Mouse (Mus musculus): ENCODE measurements around the gene Ttc39d. TPM values are rescaled to one million over a fixed set of nuclear protein-coding genes. Genes with fewer than 3 reads are reported as not detected.
A peak's percentile ranks its signal among the peaks of the same experiment; 100 is the strongest.

The Ttc39d gene
- polyA plus RNA-seq, 1 experiment from 2014 or later, result 0.25 TPM

DNA sequence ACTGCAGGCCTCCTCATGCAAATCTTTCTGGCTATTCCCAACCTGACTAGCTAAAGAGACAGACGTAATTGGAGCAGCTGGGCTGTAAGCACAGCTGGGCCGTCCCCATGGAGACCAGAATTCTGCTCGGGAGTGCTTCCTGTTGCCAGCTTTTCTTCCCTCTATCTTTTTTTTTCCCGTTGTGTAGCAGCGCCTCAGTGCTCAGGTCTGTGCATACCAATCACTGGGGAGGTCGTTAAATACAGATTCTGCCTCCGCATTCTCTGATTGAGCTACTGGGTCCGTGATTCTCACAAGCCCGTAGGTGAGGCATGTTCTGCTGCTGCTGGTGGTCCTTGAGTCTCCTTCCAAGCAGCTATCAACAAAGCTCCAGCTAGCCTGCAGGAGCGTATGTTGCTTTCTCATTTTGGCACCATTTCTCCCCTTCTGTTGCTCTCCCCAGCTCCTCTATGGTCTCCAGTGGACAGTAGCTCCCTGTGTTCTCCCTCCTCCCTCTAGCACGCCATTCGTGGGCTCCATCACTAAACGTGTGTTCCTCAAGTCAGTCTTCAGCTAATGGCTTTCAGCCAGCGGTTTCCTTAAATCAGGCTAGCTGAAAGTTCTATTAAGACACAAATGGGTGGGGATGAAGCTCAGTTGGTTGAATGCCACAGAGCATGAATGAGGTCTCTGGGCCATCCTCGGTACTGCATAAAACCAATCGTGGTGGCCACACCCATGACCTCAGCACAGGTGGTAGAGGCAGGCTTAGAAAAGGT lies 38.7 kb upstream of the Ttc39d start:
- Histone ChIP-seq H3K27ac (ENCODE audit: low read length) (peak overlapping the region; percentile 49), H3K4me3 (ENCODE audit: low read length) (no peak overlapping the region), H3K9ac (ENCODE audit: low read length) (no peak overlapping the region), H3K4me2 (ENCODE audit: low read depth, low read length) (peak overlapping the region; percentile 44), H3K27me3 (ENCODE audit: control insufficient read depth, insufficient read depth, low read length) (no peaks in the 10 kb centered on the region), H3K36me3 (ENCODE audit: control insufficient read depth, insufficient read depth) (no peaks in the 10 kb centered on the region), H3K4me1 (ENCODE audit: control insufficient read depth, insufficient read depth, low read length) (peaks cover 21% of the 10 kb centered on the region), H3K9me3 (replicated peaks; ENCODE audit: control insufficient read depth, low read length) (no peaks in the 10 kb centered on the region)
- ATAC-seq (replicated peaks; ENCODE audit: extremely low read depth, insufficient read depth, low FRiP score), result 0 out of 2 replicates have a peak, but pooled peaks have one; percentile 15
- WGBS, result 27% methylated on average over 16 of the region's 16 CpGs

DNA sequence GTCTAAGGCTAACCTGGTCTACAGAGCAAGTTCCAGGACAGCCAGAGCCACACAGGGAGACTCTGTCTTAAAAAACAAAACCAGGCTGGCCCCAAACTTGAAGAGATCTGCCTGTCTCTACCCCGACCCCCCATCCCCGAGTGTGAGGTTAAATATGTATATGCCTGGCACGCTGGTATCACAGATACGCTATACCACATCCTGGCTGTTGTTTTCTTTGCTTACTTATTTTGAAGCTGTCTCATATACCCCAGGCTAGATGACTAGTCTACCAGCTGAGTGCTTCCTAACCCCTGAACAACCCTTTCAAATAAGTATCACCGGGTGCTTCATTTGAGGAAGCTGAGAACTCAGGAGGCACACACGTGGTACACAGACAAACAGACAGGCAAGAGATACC lies 37.5 kb upstream of the Ttc39d start:
- Histone ChIP-seq H3K36me3 (ENCODE audit: control insufficient read depth, insufficient read depth) (no peaks in the 10 kb centered on the region), H3K9ac (ENCODE audit: low read length) (no peak overlapping the region), H3K4me3 (ENCODE audit: low read length) (no peak overlapping the region), H3K4me2 (ENCODE audit: low read depth, low read length) (no peak overlapping the region), H3K27me3 (ENCODE audit: control insufficient read depth, insufficient read depth, low read length) (no peaks in the 10 kb centered on the region), H3K9me3 (replicated peaks; ENCODE audit: control insufficient read depth, low read length) (no peaks in the 10 kb centered on the region), H3K27ac (ENCODE audit: low read length) (no peak overlapping the region), H3K4me1 (ENCODE audit: control insufficient read depth, insufficient read depth, low read length) (peaks cover 21% of the 10 kb centered on the region)
- 86% methylated on average over 6 of the region's 6 CpGs for WGBS
- no peak for ATAC-seq (replicated peaks; ENCODE audit: extremely low read depth, insufficient read depth, low FRiP score)

- no peak overlapping the region for H3K9ac ChIP-seq (ENCODE audit: low read length)
- no peak overlapping the region for H3K4me2 ChIP-seq (ENCODE audit: low read depth, low read length)
- no peak for ATAC-seq (replicated peaks; ENCODE audit: extremely low read depth, insufficient read depth, low FRiP score)
- H3K27ac ChIP-seq (ENCODE audit: low read length), result no peak overlapping the region
- H3K4me3 ChIP-seq (ENCODE audit: low read length), result no peak overlapping the region
- WGBS, result 81% methylated on average over 7 of the region's 7 CpGs
- peaks cover 15% of the 10 kb centered on the region for H3K4me1 ChIP-seq (ENCODE audit: control insufficient read depth, insufficient read depth, low read length)
- H3K9me3 ChIP-seq (replicated peaks; ENCODE audit: control insufficient read depth, low read length), result no peaks in the 10 kb centered on the region
- no peaks in the 10 kb centered on the region for H3K27me3 ChIP-seq (ENCODE audit: control insufficient read depth, insufficient read depth, low read length)
- no peaks in the 10 kb centered on the region for H3K36me3 ChIP-seq (ENCODE audit: control insufficient read depth, insufficient read depth)
Measured at GRCm38 (mm10) chr17:80170951-80171350, 36.3 kb upstream of the Ttc39d start.

GRCm38 (mm10) chr17:80171948-80172347 lies 35.3 kb upstream of the Ttc39d start:
- H3K27ac ChIP-seq (ENCODE audit: low read length), result no peak overlapping the region
- peaks cover 14% of the 10 kb centered on the region for H3K4me1 ChIP-seq (ENCODE audit: control insufficient read depth, insufficient read depth, low read length)
- H3K4me2 ChIP-seq (ENCODE audit: low read depth, low read length), result no peak overlapping the region
- ATAC-seq (replicated peaks; ENCODE audit: extremely low read depth, insufficient read depth, low FRiP score), result no peak
- no peaks in the 10 kb centered on the region for H3K27me3 ChIP-seq (ENCODE audit: control insufficient read depth, insufficient read depth, low read length)
- no peaks in the 10 kb centered on the region for H3K36me3 ChIP-seq (ENCODE audit: control insufficient read depth, insufficient read depth)
- no peak overlapping the region for H3K9ac ChIP-seq (ENCODE audit: low read length)
- no peaks in the 10 kb centered on the region for H3K9me3 ChIP-seq (replicated peaks; ENCODE audit: control insufficient read depth, low read length)
- 87% methylated on average over 4 of the region's 4 CpGs for WGBS
- no peak overlapping the region for H3K4me3 ChIP-seq (ENCODE audit: low read length)

- 74% methylated on average over 5 of the region's 5 CpGs for WGBS
- no peak overlapping the region for H3K9ac ChIP-seq (ENCODE audit: low read length)
- no peak for ATAC-seq (replicated peaks; ENCODE audit: extremely low read depth, insufficient read depth, low FRiP score)
- H3K4me1 ChIP-seq (ENCODE audit: control insufficient read depth, insufficient read depth, low read length), result peaks cover 10% of the 10 kb centered on the region
- H3K4me2 ChIP-seq (ENCODE audit: low read depth, low read length), result no peak overlapping the region
- H3K27me3 ChIP-seq (ENCODE audit: control insufficient read depth, insufficient read depth, low read length), result no peaks in the 10 kb centered on the region
- no peak overlapping the region for H3K4me3 ChIP-seq (ENCODE audit: low read length)
- no peaks in the 10 kb centered on the region for H3K36me3 ChIP-seq (ENCODE audit: control insufficient read depth, insufficient read depth)
- no peak overlapping the region for H3K27ac ChIP-seq (ENCODE audit: low read length)
- H3K9me3 ChIP-seq (replicated peaks; ENCODE audit: control insufficient read depth, low read length), result no peaks in the 10 kb centered on the region
Measured at GRCm38 (mm10) chr17:80172761-80173160, 34.5 kb upstream of the Ttc39d start.

DNA sequence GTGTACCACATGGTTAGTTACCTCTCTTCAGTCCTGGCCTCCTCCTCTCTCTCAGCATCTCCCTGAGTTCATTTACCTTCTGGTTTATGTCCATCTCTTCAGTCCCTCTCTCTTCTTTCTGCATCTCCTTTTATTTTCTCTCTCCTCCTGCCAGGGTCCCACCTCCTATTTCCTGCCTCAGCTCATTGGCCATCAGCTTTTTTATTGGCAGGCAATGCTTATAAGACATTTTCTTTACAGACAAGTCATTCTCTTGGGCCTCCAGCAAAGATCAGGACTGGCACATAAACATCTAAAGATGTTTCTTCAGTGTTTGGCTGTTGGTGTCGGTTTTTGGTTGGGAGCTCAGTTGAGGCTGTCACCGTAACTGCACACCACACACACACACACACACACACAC lies 33.6 kb upstream of the Ttc39d start:
- H3K27ac ChIP-seq (ENCODE audit: low read length), result no peak overlapping the region
- H3K36me3 ChIP-seq (ENCODE audit: control insufficient read depth, insufficient read depth), result no peaks in the 10 kb centered on the region
- no peak overlapping the region for H3K4me3 ChIP-seq (ENCODE audit: low read length)
- ATAC-seq (replicated peaks; ENCODE audit: extremely low read depth, insufficient read depth, low FRiP score), result no peak
- H3K27me3 ChIP-seq (ENCODE audit: control insufficient read depth, insufficient read depth, low read length), result no peaks in the 10 kb centered on the region
- H3K4me2 ChIP-seq (ENCODE audit: low read depth, low read length), result no peak overlapping the region
- no peaks in the 10 kb centered on the region for H3K9me3 ChIP-seq (replicated peaks; ENCODE audit: control insufficient read depth, low read length)
- WGBS, result 74% methylated on average over 2 of the region's 2 CpGs
- no peak overlapping the region for H3K9ac ChIP-seq (ENCODE audit: low read length)
- H3K4me1 ChIP-seq (ENCODE audit: control insufficient read depth, insufficient read depth, low read length), result peaks cover under 1% of the 10 kb centered on the region; the same call in 1 of the 2 replicates

DNA sequence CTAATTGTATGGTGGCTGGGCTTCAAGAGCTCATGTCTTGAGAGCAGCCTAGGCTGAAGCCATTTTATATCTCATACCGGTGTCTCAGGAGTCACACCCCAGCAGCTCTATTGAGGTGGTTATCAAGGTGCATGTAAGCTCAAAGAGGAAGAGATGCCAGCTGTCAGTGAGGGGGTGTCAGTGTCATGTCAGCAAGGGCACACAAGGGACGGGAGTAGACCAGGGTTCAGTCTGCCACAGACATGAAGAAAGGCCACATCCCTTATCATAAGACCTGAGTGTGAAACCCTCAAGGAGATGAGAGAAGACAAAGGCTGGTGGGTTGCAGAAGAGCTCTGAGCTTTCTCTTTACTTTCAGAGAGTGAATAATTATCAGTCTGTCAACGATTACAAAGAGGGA lies 33.1 kb upstream of the Ttc39d start:
- ATAC-seq (replicated peaks; ENCODE audit: extremely low read depth, insufficient read depth, low FRiP score), result 0 out of 2 replicates have a peak, but pooled peaks have one; percentile 21
- Histone ChIP-seq H3K4me3 (ENCODE audit: low read length) (no peak overlapping the region), H3K27me3 (ENCODE audit: control insufficient read depth, insufficient read depth, low read length) (no peaks in the 10 kb centered on the region), H3K9me3 (replicated peaks; ENCODE audit: control insufficient read depth, low read length) (no peaks in the 10 kb centered on the region), H3K4me2 (ENCODE audit: low read depth, low read length) (no peak overlapping the region), H3K27ac (ENCODE audit: low read length) (no peak overlapping the region), H3K9ac (ENCODE audit: low read length) (no peak overlapping the region), H3K36me3 (ENCODE audit: control insufficient read depth, insufficient read depth) (no peaks in the 10 kb centered on the region), H3K4me1 (ENCODE audit: control insufficient read depth, insufficient read depth, low read length) (no peaks in the 10 kb centered on the region)
- WGBS, result 53% methylated on average over 3 of the region's 3 CpGs

DNA sequence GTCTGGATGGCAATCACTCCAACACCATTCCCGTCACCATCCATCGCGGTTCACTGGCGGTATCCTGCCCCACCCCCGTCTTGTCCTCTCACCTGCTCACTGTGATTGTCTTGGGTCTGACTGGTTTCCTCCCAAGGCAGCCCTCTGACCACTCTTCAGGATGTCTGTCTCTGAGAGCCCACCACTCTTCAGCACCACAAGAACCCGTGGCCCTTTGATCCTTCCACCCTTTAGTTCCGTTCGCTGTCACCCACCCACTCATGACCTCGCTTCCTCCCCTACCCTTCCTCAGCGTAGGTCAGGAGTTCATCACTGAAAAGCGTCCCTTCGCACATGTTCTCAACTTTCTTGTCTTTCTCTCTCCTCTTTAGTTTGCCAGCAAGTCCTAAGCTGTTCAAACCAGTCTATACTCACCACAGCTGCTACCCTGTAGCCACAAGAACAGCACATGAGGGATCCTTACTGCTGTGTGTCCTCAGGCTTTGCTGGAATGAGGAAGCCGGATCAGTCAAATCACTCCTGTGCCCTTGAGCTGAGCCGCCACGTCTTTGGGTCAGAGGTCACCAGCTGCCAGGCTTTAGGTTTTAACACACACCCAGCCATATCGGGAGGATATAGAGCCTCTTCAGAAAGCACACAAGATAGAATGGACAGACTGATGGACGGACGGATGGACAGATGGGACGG lies 32.4 kb upstream of the Ttc39d start:
- 56% methylated on average over 19 of the region's 19 CpGs for WGBS
- ATAC-seq (replicated peaks; ENCODE audit: extremely low read depth, insufficient read depth, low FRiP score), result no peak; the same call in 1 of the 2 replicates
- Histone ChIP-seq H3K4me3 (ENCODE audit: low read length) (no peak overlapping the region), H3K9ac (ENCODE audit: low read length) (no peak overlapping the region), H3K4me1 (ENCODE audit: control insufficient read depth, insufficient read depth, low read length) (no peaks in the 10 kb centered on the region), H3K27me3 (ENCODE audit: control insufficient read depth, insufficient read depth, low read length) (no peaks in the 10 kb centered on the region), H3K9me3 (replicated peaks; ENCODE audit: control insufficient read depth, low read length) (no peaks in the 10 kb centered on the region), H3K36me3 (ENCODE audit: control insufficient read depth, insufficient read depth) (no peaks in the 10 kb centered on the region), H3K4me2 (ENCODE audit: low read depth, low read length) (no peak overlapping the region), H3K27ac (ENCODE audit: low read length) (no peak overlapping the region)

DNA sequence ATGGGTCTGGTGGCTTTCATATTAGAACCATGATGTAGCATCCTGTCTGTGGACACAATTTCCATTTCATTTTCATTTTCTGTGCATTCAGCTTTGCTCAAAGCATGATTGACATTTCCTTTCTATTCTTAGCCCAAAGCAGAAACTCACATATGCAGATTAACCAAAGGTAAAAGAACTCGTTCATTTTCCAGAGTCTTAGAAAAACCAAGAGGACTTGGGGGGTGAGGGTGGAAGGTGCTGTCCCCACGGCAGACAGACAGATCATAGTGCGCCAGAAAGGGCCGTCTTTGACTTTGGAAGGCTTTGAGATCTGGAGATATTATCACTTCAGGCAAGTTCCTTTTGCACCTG lies 31.9 kb upstream of the Ttc39d start:
- Histone ChIP-seq H3K4me3 (ENCODE audit: low read length) (no peak overlapping the region), H3K4me2 (ENCODE audit: low read depth, low read length) (no peak overlapping the region), H3K27me3 (ENCODE audit: control insufficient read depth, insufficient read depth, low read length) (no peaks in the 10 kb centered on the region), H3K9ac (ENCODE audit: low read length) (no peak overlapping the region), H3K36me3 (ENCODE audit: control insufficient read depth, insufficient read depth) (no peaks in the 10 kb centered on the region), H3K4me1 (ENCODE audit: control insufficient read depth, insufficient read depth, low read length) (no peaks in the 10 kb centered on the region), H3K9me3 (replicated peaks; ENCODE audit: control insufficient read depth, low read length) (no peaks in the 10 kb centered on the region), H3K27ac (ENCODE audit: low read length) (no peak overlapping the region)
- ATAC-seq (replicated peaks; ENCODE audit: extremely low read depth, insufficient read depth, low FRiP score), result no peak
- 76% methylated on average over 4 of the region's 4 CpGs for WGBS
